Mouse (Mus musculus): ENCODE results near the gene Idh3a.
"Not testable (repeated sequence)": the region's sequence is repeated elsewhere in the genome, so short reads cannot be mapped to it uniquely, and the experiment has no call there.

Idh3a gene

GRCm38 (mm10) chr9:54587863-54588262, 1.7 kb downstream of the Idh3a start:
- DNase-seq (ENCODE audit: low spot score) = no peak

GRCm38 (mm10) chr9:54593652-54594051, 7.5 kb downstream of the Idh3a start:
- not testable (repeated sequence) for DNase-seq (ENCODE audit: low spot score)

- DNase-seq (ENCODE audit: low spot score) = no peak
These were observed 10.8 kb downstream of the Idh3a start for GRCm38 (mm10) chr9:54596752-54597465.

GRCm38 (mm10) chr9:54602386-54602785, 16.3 kb downstream of the Idh3a start:
- DNase-seq (ENCODE audit: low spot score) = no peak

GRCm38 (mm10) chr9:54602916-54603315, 16.8 kb downstream of the Idh3a start:
- no peak for DNase-seq (ENCODE audit: low spot score)

GRCm38 (mm10) chr9:54604131-54604654, 18.1 kb downstream of the Idh3a start:
- no peak for DNase-seq (ENCODE audit: low spot score)

- no peak for DNase-seq (ENCODE audit: low spot score)
These were observed 18.8 kb downstream of the Idh3a start for GRCm38 (mm10) chr9:54604886-54605285.

- DNase-seq (ENCODE audit: low spot score) = no peak
These were observed 26.7 kb downstream of the Idh3a start for GRCm38 (mm10) chr9:54612781-54613191.

- no peak for DNase-seq (ENCODE audit: low spot score)
These were observed 28.2 kb downstream of the Idh3a start for GRCm38 (mm10) chr9:54614182-54614850.

- no peak for DNase-seq (ENCODE audit: low spot score)
These were observed 41.1 kb downstream of the Idh3a start for GRCm38 (mm10) chr9:54627240-54627639.

- no peak for DNase-seq (ENCODE audit: low spot score)
These were observed 42.6 kb downstream of the Idh3a start for GRCm38 (mm10) chr9:54628752-54629151.

GRCm38 (mm10) chr9:54629613-54630261, 43.6 kb downstream of the Idh3a start:
- DNase-seq (ENCODE audit: low spot score) = no peak

GRCm38 (mm10) chr9:54630905-54631304, 44.8 kb downstream of the Idh3a start:
- no peak for DNase-seq (ENCODE audit: low spot score)

- DNase-seq (ENCODE audit: low spot score) = no peak
These were observed 47.3 kb downstream of the Idh3a start for GRCm38 (mm10) chr9:54633401-54633800.

GRCm38 (mm10) chr9:54637510-54638314, 51.6 kb downstream of the Idh3a start:
- DNase-seq (ENCODE audit: low spot score) = no peak

- no peak for DNase-seq (ENCODE audit: low spot score)
These were observed 53.1 kb downstream of the Idh3a start for GRCm38 (mm10) chr9:54639192-54639591.

GRCm38 (mm10) chr9:54641548-54641947, 55.4 kb downstream of the Idh3a start:
- no peak for DNase-seq (ENCODE audit: low spot score)

- DNase-seq (ENCODE audit: low spot score) = no peak
These were observed 56.0 kb downstream of the Idh3a start for GRCm38 (mm10) chr9:54642149-54642548.

GRCm38 (mm10) chr9:54642556-54642955, 56.4 kb downstream of the Idh3a start:
- no peak for DNase-seq (ENCODE audit: low spot score)

GRCm38 (mm10) chr9:54643179-54643578, 57.0 kb downstream of the Idh3a start:
- no peak for DNase-seq (ENCODE audit: low spot score)

GRCm38 (mm10) chr9:54645530-54645929, 59.4 kb downstream of the Idh3a start:
- no peak for DNase-seq (ENCODE audit: low spot score)

GRCm38 (mm10) chr9:54646252-54646651, 60.1 kb downstream of the Idh3a start:
- DNase-seq (ENCODE audit: low spot score) = no peak
